Mouse (Mus musculus): Measurements from ENCODE around the gene Tmpo.

Tmpo gene

GRCm38 (mm10) chr10:91116958-91117357, 64.2 kb downstream of the Tmpo start:
- no peak for DNase-seq (ENCODE audit: low spot score in 2 of 2)

DNA sequence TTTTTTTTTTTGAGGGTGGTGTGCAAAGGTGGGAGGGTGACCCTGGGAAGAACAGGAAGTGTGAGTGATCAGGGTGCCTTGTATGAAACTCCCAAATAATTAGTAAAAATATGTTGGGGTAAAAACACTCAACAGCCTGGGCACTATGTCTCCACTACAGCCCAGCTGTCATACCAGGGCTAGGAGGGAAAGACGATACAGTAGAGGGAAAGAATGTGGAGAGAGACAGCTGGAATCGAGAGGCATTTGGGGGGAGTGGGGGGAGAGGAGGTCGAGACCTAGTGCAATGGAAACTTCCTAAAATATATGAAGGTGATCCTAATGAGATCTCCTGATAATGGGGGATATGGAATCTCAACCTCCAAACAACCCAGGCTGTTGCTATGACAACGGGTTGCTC, 71.3 kb downstream of the Tmpo start:
- no peak for DNase-seq (ENCODE audit: low spot score in 2 of 2)

DNA sequence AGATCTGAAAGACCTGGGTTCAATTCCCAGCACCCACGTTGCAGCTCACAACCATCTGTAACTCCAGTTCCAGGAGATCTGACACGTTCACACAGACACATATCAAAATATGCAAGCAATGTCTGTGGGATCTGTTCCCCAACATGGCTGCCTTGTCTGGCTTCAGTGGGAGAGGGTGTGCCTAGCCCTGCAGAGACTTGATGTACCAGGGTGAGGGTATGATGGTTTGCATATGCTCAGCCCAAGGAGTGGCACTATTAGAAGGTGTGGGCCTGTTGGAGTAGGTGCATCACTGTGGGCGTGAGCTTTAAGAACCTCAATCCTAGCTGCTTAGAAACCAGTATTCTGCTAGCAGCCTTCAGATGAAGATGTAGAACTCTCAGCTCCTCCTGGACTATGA, 75.1 kb downstream of the Tmpo start:
- DNase-seq (ENCODE audit: low spot score in 2 of 2), result no peak

DNA sequence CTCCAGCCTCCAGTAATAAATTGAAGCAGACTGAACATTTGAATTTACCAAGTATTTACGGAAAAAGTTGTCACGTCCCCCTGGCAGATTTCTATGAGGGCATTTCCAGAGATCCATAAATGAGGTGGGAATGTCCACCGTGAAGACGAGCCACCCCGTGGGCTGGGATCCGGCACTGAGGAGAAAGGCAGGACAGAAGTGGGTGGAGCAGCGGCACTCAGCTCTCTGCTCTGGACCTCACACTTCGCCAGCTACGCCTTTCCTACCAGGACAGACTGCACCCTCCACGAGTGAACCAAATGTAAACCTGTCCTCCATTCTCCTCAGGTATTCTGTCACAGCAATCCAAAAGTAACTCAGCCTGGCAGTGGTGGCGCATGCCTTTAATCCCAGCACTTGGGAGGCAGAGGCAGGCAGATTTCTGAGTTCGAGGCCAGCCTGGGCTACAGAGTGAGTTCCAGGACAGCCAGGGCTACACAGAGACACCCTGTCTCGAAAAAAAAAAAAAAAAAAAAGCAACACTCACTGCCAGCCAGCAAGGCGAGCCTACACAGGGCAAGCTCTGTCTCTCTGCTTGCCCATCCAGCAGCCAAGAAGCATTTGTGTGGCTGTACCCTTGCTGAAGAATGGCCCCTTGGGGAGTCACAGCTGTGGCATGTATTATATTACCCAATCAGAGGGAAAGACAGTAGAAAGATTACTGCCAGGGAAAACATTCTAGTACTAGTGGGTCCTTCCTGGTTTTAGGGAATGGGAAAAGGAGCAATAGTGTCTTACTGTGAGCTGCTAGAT, 78.1 kb downstream of the Tmpo start:
- no peak for DNase-seq (ENCODE audit: low spot score in 2 of 2)

GRCm38 (mm10) chr10:91101936-91102335, 79.2 kb downstream of the Tmpo start:
- DNase-seq (ENCODE audit: low spot score in 2 of 2), result no peak

GRCm38 (mm10) chr10:91100101-91100500, 81.0 kb downstream of the Tmpo start:
- DNase-seq (ENCODE audit: low spot score in 2 of 2), result no peak

GRCm38 (mm10) chr10:91098056-91098455, 83.1 kb downstream of the Tmpo start:
- DNase-seq (ENCODE audit: low spot score in 2 of 2), result no peak
